Mouse (Mus musculus) midbrain, postnatal 0 days (tissue): ENCODE data around the gene Gm4981. TPM values are rescaled to one million over a fixed set of nuclear protein-coding genes. Genes with fewer than 3 reads are reported as not detected.
A peak's percentile ranks its signal among the peaks of the same experiment; 100 is the strongest.

Source experiments
- ATAC-seq: fragments of 200-750 bp; cut with Nextera tagmentation; 2 replicates; pipeline ENCODE4 v1.8.0; 2017; ENCODE audit warnings: moderate number of reproducible peaks, mild to moderate bottlenecking, moderate TSS enrichment, moderate library complexity; ENCODE audit not compliant: low FRiP score
- DNase-seq: peaks from one replicate; pipeline ENCODE4 v3.0.0-alpha.2; 2015; ENCODE audit warnings: low spot score
- H3K27ac ChIP-seq: fragments of 300-500 bp; sonication (generic); 2 replicates; pipeline ENCODE4 v1.5.1; 2014; ENCODE audit warnings: low read depth, mild to moderate bottlenecking, low read length, mixed read lengths
- H3K27me3 ChIP-seq: fragments of 300-500 bp; sonication (generic); 2 replicates; pipeline ENCODE4 v1.6.1; 2014; ENCODE audit warnings: low read length, control low read depth, mixed read lengths; ENCODE audit not compliant: insufficient read depth
- H3K36me3 ChIP-seq: fragments of 300-500 bp; sonication (generic); 2 replicates; pipeline ENCODE4 v1.6.1; 2014; ENCODE audit warnings: low read length, control low read depth, mixed read lengths; ENCODE audit not compliant: insufficient read depth
- H3K4me1 ChIP-seq: fragments of 300-500 bp; sonication (generic); 2 replicates; pipeline ENCODE4 v1.6.1; 2014; ENCODE audit warnings: mild to moderate bottlenecking, control low read depth, antibody characterized with exemption, low read length, mixed read lengths; ENCODE audit not compliant: insufficient read depth
- H3K4me2 ChIP-seq: fragments of 300-500 bp; sonication (generic); 2 replicates; pipeline ENCODE4 v1.6.1; 2014; ENCODE audit warnings: low read depth, mild to moderate bottlenecking, low read length, mixed read lengths; ENCODE audit not compliant: poor library complexity, severe bottlenecking
- H3K4me3 ChIP-seq: fragments of 300-500 bp; sonication (generic); 2 replicates; pipeline ENCODE4 v1.5.1; 2014; ENCODE audit warnings: low read depth, mild to moderate bottlenecking, low read length, moderate library complexity
- H3K9ac ChIP-seq: fragments of 300-500 bp; sonication (generic); replicated peaks from 2 replicates; pipeline ENCODE4 v1.6.1; 2014; ENCODE audit warnings: mild to moderate bottlenecking, low read length, moderate library complexity, mixed read lengths; ENCODE audit not compliant: poor library complexity, severe bottlenecking
- H3K9me3 ChIP-seq: fragments of 300-500 bp; sonication (generic); 2 replicates; pipeline ENCODE4 v1.6.1; 2016; ENCODE audit warnings: low read length, control low read depth
- CTCF ChIP-seq: IDR thresholded peaks from 2 replicates; pipeline ENCODE4 v1.5.1; 2016; ENCODE audit warnings: antibody characterized with exemption, mild to moderate bottlenecking
- WGBS: fragments of 180-500 bp; shearing (Covaris S2); extraction: QIAGEN DNeasy Blood & Tissue Kit; methylation state at CpG from one replicate; pipeline ENCODE4 v1.1.7; 2014; 5-methylcytosine and 5-hydroxymethylcytosine counted together
- polyA plus RNA-seq: library from polyadenylated mRNA; unstranded; fragments of >200 nt; fragmentation: Nextera tagmentation; extraction: Ambion mirVana; gene quantifications from 2 replicates; pipeline ENCODE4 v1.2.1, GENCODE M21; 2015
- total RNA-seq: library from RNA; depleted of rRNA; stranded (reverse); fragments of >200 nt; gene quantifications from 2 replicates; pipeline ENCODE4 v1.2.3, GENCODE M21; 2014; rRNA removed

Gene Gm4981
- total RNA-seq (0.22 TPM in 1 of 2 replicates, not detected in the other), polyA plus RNA-seq (not detected in 2 replicates)

GRCm38 (mm10) chr10:58236613-58237012, at the start of gene Gm4981:
TSS of gene Gm4981 (minus strand) at chr10:58236701.
- Histone ChIP-seq H3K4me2 (no peak within 1 kb of the TSS), H3K4me3 (no peak within 1 kb of the TSS), H3K27me3 (no peaks in the 10 kb centered on the region), H3K4me1 (no peaks in the 10 kb centered on the region), H3K36me3 (no peaks in the 10 kb centered on the region), H3K9ac (no peak within 1 kb of the TSS), H3K27ac (no peak within 1 kb of the TSS), H3K9me3 (peaks cover 27% of the 10 kb centered on the region)
- no peak for DNase-seq
- ATAC-seq, result no peak
- 92% methylated on average over 10 of the region's 10 CpGs for WGBS
- TF ChIP-seq CTCF, result no peak

GRCm38 (mm10) chr10:58282238-58282637, 45.7 kb upstream of the Gm4981 start:
- no peak overlapping the region for H3K27ac ChIP-seq
- TF ChIP-seq CTCF, result no peak
- no peaks in the 10 kb centered on the region for H3K4me1 ChIP-seq
- no peaks in the 10 kb centered on the region for H3K27me3 ChIP-seq
- WGBS, result 97% methylated on average over 7 of the region's 7 CpGs
- H3K4me2 ChIP-seq, result no peak overlapping the region
- no peaks in the 10 kb centered on the region for H3K9me3 ChIP-seq
- no peak overlapping the region for H3K4me3 ChIP-seq
- no peak overlapping the region for H3K9ac ChIP-seq
- H3K36me3 ChIP-seq, result peaks cover 20% of the 10 kb centered on the region; the same call in 1 of the 2 replicates
- ATAC-seq (no peak), DNase-seq (no peak)

- DNase-seq, result peak; percentile 10
- Histone ChIP-seq H3K4me3 (no peak overlapping the region), H3K4me2 (no peak overlapping the region), H3K36me3 (peaks cover 10% of the 10 kb centered on the region; the same call in 1 of the 2 replicates), H3K27ac (no peak overlapping the region), H3K4me1 (peaks cover 3% of the 10 kb centered on the region; the same call in 1 of the 2 replicates), H3K27me3 (no peaks in the 10 kb centered on the region), H3K9ac (no peak overlapping the region), H3K9me3 (no peaks in the 10 kb centered on the region)
- ATAC-seq, result no peak
- 83% methylated on average over 5 of the region's 5 CpGs for WGBS
- TF ChIP-seq CTCF, result peak; percentile 47
These were observed 22.0 kb upstream of the Gm4981 start for GRCm38 (mm10) chr10:58258466-58258865.

- Histone ChIP-seq H3K4me1 (peaks cover 3% of the 10 kb centered on the region; the same call in 1 of the 2 replicates), H3K9me3 (no peaks in the 10 kb centered on the region), H3K4me3 (peak overlapping the region; percentile 94), H3K4me2 (peak overlapping the region; percentile 59), H3K27ac (no peak overlapping the region), H3K36me3 (peaks cover 10% of the 10 kb centered on the region; the same call in 1 of the 2 replicates), H3K27me3 (no peaks in the 10 kb centered on the region), H3K9ac (no peak overlapping the region)
- DNase-seq (peak; percentile 14), ATAC-seq (no peak)
- WGBS, result 9% methylated on average over 4 of the region's 4 CpGs
- no peak for TF ChIP-seq CTCF
These were observed 19.5 kb upstream of the Gm4981 start for GRCm38 (mm10) chr10:58255954-58256353.

GRCm38 (mm10) chr10:58255213-58255892, 18.9 kb upstream of the Gm4981 start, which contains the start of gene Gcc2:
TSS of gene Gcc2 (plus strand) at chr10:58255497.
- peak; percentile 97 for DNase-seq
- H3K36me3 ChIP-seq, result peaks cover 10% of the 10 kb centered on the region; the same call in 1 of the 2 replicates
- H3K4me1 ChIP-seq, result peaks cover 3% of the 10 kb centered on the region; the same call in 1 of the 2 replicates
- peak; percentile 100 for ATAC-seq
- no peaks in the 10 kb centered on the region for H3K27me3 ChIP-seq
- peak within 1 kb of the TSS; percentile 77 for H3K9ac ChIP-seq
- peak; percentile 28; the same call in 1 of the 2 replicates for TF ChIP-seq CTCF
- peak within 1 kb of the TSS; percentile 71 for H3K27ac ChIP-seq
- peak within 1 kb of the TSS; percentile 94 for H3K4me3 ChIP-seq
- no peaks in the 10 kb centered on the region for H3K9me3 ChIP-seq
- under 1% methylated on average over 46 of the region's 58 CpGs for WGBS
- H3K4me2 ChIP-seq, result peak within 1 kb of the TSS; percentile 59

GRCm38 (mm10) chr10:58254635-58255175, 18.2 kb upstream of the Gm4981 start:
- WGBS, result 17% methylated on average over 6 of the region's 6 CpGs
- H3K9me3 ChIP-seq, result no peaks in the 10 kb centered on the region
- peak; percentile 6 for DNase-seq
- H3K9ac ChIP-seq, result 0 out of 2 replicates have a peak overlapping the region, but pooled peaks have one; percentile 77
- no peak for TF ChIP-seq CTCF
- H3K4me1 ChIP-seq, result peaks cover 3% of the 10 kb centered on the region; the same call in 1 of the 2 replicates
- H3K4me2 ChIP-seq, result peak overlapping the region; percentile 59
- peak; percentile 57 for ATAC-seq
- H3K4me3 ChIP-seq, result peak overlapping the region; percentile 94
- H3K27ac ChIP-seq, result no peak overlapping the region
- H3K36me3 ChIP-seq, result peaks cover 10% of the 10 kb centered on the region; the same call in 1 of the 2 replicates
- H3K27me3 ChIP-seq, result no peaks in the 10 kb centered on the region
